Mouse (Mus musculus) lung, postnatal 0 days (tissue): ENCODE results near the gene Tmem25.

ENCODE experiments used
- CTCF ChIP-seq: IDR thresholded peaks from 2 replicates; pipeline ENCODE4 v1.5.1; 2016; ENCODE audit warnings: antibody characterized with exemption, mild to moderate bottlenecking
- EP300 ChIP-seq: IDR thresholded peaks from 2 replicates; pipeline ENCODE4 v1.6.1; 2016; ENCODE audit warnings: antibody characterized with exemption, mild to moderate bottlenecking, control low read depth

DNA sequence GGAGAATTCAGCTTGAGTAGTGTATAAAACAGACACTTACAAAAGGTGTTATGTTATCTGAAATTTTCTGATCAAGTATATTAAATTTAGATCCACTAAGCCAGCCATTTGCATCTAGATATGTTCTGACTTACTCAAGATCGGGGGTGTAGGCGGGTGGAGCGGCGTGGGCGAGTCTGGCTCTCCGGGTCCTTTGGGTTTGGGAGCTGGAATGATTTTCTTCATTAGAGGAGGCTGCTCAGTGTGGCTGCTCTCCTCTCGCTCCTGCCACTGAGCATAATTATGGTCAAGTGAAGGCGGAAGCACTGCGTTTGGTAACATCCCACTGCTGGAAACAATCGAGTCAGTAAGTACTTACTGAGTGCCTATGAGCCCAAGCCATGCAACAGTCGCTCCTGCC is 29.8 kb upstream of the Tmem25 start:
- TF ChIP-seq CTCF (no peak), EP300 (no peak)
